Mouse (Mus musculus) heart, adult 9 months (tissue): ENCODE data around the gene Fndc1.

ENCODE experiments used
- DNase-seq, 2 experiments: peaks; one replicate each; pipeline ENCODE4 v3.0.0; 2022; ENCODE audit warnings: low spot score in 2 of 2

The Fndc1 gene

DNA sequence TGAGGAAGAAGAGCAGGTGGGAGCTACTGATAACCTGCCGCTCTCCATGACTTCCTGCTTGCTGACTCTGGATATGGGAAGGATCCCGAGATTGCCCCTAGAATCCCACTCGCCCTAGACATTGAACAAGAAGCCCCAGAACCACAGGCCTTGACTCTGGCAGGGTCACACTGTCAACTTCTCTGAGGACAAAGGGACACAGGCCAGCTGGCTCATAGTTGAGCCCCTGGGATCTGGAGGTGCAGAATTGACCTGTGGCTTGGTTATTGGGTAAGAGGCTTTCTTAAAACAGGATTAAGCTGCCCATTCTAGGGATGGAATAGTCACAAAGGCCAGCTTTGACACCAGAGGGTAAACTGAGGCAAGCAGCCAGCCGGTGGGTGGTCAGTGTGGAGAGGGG lies 136.8 kb downstream of the Fndc1 start:
- no peak for DNase-seq
